Mouse (Mus musculus) skeletal muscle tissue, postnatal 0 days (tissue): ENCODE measurements around the gene Serpina3b. TPM values are rescaled to one million over a fixed set of nuclear protein-coding genes. Genes with fewer than 3 reads are reported as not detected.

Source experiments
- polyA plus RNA-seq: library from polyadenylated mRNA; unstranded; fragments of >200 nt; fragmentation: Nextera tagmentation; extraction: Ambion mirVana; gene quantifications from 2 replicates; pipeline ENCODE4 v1.2.1, GENCODE M21; 2015

The Serpina3b gene
- 0.06 TPM in 1 of 2 replicates, not detected in the other for polyA plus RNA-seq

DNA sequence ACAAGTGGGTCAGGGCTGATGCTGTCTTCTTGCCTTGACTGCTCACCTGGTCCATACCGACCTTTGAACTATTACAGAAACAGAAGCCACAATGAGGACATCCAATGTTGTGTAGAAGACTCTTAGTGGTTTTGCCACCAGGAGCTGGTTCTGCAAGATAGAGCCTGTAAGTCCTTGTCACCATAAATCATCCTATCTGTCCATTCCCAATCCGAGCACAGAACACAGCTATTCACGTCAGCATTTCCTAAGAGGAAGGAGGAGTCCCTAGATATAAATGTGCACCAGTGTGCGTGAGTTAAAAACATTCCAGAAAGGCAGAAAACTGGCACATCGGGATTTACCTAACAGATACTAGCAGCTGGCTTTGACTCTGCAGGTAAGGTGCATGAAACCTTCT lies at the start of gene Serpina3b:
Gene Serpina3b (plus strand): TSS at position 301 of the 400 bp plus-strand sequence.

GRCm38 (mm10) chr12:104100768-104101167 lies 27.0 kb upstream of the Serpina3b start, which contains the start of gene Serpina5:
TSS of gene Serpina5 (plus strand) at chr12:104101113.

DNA sequence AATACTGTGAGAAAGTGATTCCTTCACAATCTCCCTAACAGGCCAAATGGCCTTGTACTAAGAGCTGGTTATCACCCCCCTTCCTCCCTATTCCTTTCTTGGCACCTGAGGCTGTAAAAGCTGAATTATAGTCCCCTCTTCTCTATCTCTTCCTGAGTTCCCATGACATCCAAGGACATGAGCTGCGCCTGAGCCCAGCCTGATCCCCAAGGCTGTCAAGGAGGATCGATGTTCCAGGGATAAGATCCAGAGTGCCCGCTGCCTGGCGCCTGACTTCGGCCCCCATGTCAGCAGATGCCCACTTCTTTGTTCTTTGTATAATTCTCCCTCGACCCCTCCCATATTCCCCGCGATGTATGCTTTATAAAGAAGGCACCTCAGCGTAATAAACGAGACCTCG lies 15.5 kb upstream of the Serpina3b start, which contains the start of gene Serpina3a:
Gene Serpina3a (plus strand): TSS at position 392 of the 400 bp plus-strand sequence.

DNA sequence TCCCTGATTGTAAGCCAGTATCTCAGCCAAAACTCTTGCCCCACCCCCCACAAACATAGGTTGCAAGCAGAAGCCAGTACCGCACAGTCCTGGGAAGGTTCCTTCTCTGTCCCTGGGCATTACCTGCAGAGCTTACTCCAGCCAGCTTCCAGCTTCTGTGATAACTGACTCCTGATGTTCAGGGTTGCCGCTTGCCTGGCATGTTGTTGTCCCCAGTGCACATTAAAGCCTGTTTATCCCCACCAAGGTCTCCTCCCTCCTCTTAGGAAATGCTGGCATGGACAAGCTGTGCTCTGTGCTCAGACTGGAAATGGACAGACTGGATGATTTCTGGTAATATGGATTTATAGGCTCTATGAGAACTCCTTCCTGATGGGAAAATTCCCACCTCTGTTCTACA lies 25.9 kb downstream of the Serpina3b start, which contains the start of gene Serpina3c:
Gene Serpina3c (minus strand): TSS at position 215 of the 400 bp plus-strand sequence.

Other genes starting within 250 kb of the Serpina3b start
- gene Serpina1c, start 223.1 kb upstream of the Serpina3b start, polyA plus RNA-seq, result 0.37 and 0.99 TPM in 2 replicates
- gene Serpina1e, start 169.0 kb upstream of the Serpina3b start, polyA plus RNA-seq, result 1.6 and 2.1 TPM in 2 replicates
- 0.09 TPM in 1 of 2 replicates, not detected in the other for gene Serpina11, start 138.0 kb upstream of the Serpina3b start, polyA plus RNA-seq
- gene Serpina9, start 114.2 kb upstream of the Serpina3b start, polyA plus RNA-seq, result 0.60 TPM in 1 of 2 replicates, not detected in the other
- gene Serpina12, start 83.6 kb upstream of the Serpina3b start, polyA plus RNA-seq, result 3.1 TPM in 1 of 2 replicates, not detected in the other
- gene Serpina5, start 26.9 kb upstream of the Serpina3b start, polyA plus RNA-seq, result not detected in 2 replicates
- gene Serpina3a, start 15.3 kb upstream of the Serpina3b start, polyA plus RNA-seq, result not detected in 2 replicates
- 0.88 and 10.0 TPM in 2 replicates for gene Serpina3c, start 25.9 kb downstream of the Serpina3b start, polyA plus RNA-seq
- 0.10 and 0.26 TPM in 2 replicates for gene Serpina3f, start 86.5 kb downstream of the Serpina3b start, polyA plus RNA-seq
- 2.3 and 3.4 TPM in 2 replicates for gene Serpina3g, start 108.2 kb downstream of the Serpina3b start, polyA plus RNA-seq
- 0.07 and 0.14 TPM in 2 replicates for gene Serpina3i, start 135.1 kb downstream of the Serpina3b start, polyA plus RNA-seq
- 0.10 TPM in 1 of 2 replicates, not detected in the other for gene Serpina3j, start 186.6 kb downstream of the Serpina3b start, polyA plus RNA-seq
- 0.22 TPM in 2 replicates for gene Serpina3k, start 210.5 kb downstream of the Serpina3b start, polyA plus RNA-seq
- 0.18 TPM in 1 of 2 replicates, not detected in the other for gene Serpina3m, start 210.5 kb downstream of the Serpina3b start, polyA plus RNA-seq